Mouse (Mus musculus) frontal cortex, postnatal 36 days (tissue): ENCODE data around the gene Accs.

ENCODE experiments used
- DNase-seq, 2 experiments: peaks; one replicate each; pipeline ENCODE4 v3.0.0; 2022; ENCODE audit warnings: low spot score in 2 of 2

Gene Accs

GRCm38 (mm10) chr2:93858845-93859244 is 9.1 kb upstream of the Accs start:
- DNase-seq, result no peak

DNA sequence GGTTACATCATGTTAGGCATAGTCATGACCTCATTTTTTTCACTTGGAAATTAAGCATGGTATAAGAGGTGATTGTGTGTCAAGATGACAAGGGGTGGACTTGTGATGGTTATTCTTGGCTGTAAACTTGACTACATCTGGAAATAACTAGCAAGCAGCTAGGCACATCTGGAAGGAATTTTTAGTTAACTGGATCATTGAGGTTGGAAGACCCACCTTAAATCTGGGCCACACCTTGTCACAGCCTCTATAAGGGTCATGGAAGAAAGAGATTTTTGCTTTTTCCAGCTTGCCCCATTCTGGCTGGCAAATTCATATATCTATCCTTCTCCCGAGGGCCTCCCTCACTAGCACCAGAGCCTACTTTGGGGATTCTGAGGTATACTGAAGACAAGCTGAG is 1.6 kb upstream of the Accs start:
- no peak for DNase-seq

GRCm38 (mm10) chr2:93850317-93850944 is 688 bp upstream of the Accs start:
- no peak for DNase-seq

DNA sequence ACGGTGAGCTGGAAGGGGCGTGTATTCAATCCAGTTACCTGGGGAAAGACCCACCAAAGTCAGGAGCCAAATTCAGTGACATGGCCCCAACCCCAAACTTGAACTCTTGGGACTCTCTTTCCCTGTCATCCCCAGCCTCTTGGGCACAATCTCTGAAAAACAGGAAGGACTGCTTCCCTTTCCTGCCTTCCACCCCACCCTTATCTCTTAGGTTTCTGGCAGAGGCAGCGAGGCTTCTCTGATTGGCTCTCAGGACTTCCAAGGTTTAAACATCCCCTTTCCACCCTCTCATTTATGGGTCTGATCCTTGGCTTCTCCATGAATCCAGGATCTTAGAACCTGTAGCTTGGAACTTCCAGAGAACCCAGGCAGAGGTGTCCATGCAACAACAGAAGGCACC is 8.4 kb downstream of the Accs start:
- DNase-seq, result no peak

GRCm38 (mm10) chr2:93840109-93840508 is 9.6 kb downstream of the Accs start:
- no peak for DNase-seq

DNA sequence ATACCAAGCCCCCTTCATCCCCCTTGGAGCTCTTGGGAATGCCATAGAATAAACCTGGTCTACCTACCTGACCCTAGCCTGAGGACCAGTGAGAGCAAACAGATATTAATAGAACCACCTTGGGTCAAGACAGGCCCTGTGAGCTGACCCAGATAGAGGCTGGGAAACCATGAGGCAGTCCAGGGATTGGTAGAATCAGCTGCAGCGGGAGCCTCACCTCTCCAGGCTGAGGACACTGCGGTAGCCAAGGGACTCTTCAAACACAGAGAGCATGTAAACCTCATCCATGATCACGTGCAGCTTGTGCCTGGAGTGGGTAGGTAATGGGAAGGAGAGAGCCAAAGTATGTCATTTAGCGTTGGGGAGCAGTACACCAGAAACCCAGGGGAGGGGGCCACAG is 10.8 kb downstream of the Accs start:
- no peak for DNase-seq

DNA sequence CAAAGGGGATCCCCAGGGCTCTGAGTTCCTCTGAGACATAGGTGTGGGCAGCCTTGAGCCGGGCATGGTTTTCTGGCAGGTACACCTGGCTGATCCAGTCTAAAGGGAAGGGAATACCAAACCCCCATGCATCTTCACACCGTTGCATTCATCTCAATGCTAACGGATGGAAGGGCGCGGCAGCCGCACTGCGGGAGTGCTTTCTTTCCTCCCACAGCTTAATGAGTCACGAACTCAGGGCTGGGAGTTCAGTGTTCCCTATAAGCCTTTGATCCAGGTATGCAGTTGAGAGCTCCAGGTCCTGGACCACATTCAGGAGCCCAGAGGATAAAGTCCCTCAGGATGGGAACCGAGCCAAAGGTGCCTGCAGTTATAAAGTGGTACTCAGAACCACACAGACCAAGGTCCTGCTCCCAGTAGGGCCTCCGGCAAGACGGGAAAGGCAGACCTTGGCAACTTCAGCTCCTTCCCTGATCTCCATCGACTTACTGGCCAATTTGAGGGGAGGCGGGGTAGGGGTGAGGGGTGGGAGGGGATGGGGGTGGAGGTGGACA is 13.4 kb downstream of the Accs start:
- no peak for DNase-seq

DNA sequence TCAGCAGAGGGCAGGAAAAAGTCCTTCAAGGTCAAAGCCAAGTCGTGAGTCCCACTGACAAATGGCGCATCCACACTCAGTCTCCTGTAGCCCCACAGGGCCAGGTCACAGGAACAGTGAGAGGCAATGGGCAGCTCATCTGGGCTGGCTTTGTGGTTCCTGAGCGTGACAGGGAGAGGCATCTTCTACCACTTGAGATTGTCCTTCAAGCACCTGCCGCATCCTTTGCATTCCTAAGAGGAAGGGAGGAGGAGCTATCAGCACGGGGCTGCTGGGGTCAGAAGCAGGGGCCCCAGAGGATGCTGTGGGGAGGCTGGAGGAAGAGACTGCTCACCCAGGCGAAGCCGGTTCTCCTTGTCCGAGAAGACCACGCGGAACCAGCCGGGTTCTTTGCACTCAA is 14.1 kb downstream of the Accs start:
- DNase-seq, result no peak

GRCm38 (mm10) chr2:93823519-93823918 is 26.2 kb downstream of the Accs start:
- DNase-seq, result peak; percentile 42 to 73

DNA sequence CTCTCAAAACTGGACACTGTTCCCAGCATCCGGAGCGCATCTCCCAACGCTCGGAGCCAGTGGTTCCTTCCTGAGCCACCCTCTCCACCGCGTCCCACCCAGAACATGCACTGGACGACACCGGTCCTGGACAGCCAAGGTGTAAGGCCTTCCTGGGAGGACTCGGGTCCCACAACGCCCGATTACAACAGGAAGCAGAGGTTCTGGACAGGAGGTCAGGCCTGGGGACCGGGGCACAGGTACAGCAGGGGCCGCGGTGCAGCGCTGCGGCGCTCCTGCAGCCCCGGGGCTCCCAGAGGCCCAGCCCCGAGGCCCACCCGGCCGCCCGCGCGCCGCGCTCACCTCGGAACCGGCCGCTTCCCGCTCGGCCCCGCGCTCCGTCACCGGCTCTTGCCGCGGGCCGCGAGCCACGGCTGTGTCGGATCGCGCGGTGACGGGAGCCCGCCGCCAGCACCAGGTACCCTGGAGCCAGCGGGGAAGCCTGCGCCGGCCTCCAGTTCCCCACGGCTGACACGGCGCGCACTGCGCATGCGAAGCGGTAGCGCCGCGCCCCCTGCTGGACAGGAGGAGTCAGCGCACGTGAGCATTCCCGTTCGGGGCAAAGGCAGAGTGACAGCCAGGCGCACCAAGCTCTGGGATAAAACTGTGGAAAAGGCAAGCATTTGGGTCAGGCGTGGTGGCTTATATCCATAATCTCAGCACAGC is 27.5 kb downstream of the Accs start, which contains the start of gene Ext2:
TSS of gene Ext2 (minus strand) at position 524 of the 705 bp plus-strand sequence.
- DNase-seq, result peak; percentile 92 to 93

- no peak for DNase-seq
These were observed 32.0 kb downstream of the Accs start for GRCm38 (mm10) chr2:93817791-93818190.

GRCm38 (mm10) chr2:93813343-93813742 is 36.4 kb downstream of the Accs start:
- no peak for DNase-seq

DNA sequence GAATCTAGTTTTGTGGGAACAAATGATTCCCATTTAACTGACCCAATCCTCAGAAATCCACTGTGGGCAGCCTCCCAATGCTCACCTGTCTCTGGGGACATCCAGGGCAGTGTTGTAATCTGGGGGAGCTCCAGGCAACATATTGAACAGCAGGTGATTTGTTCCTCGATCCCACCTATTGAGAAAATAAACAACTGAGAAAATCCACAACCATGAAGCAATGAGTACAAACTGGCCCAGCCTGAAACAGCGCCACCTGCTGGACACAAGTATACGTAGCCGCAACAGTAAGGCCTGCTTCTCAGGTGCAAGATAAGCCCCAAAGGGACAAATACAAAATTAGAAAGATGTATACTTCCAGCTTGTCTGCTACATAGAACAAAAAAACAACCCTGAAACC is 37.9 kb downstream of the Accs start:
- peak; percentile 44 to 57 for DNase-seq

DNA sequence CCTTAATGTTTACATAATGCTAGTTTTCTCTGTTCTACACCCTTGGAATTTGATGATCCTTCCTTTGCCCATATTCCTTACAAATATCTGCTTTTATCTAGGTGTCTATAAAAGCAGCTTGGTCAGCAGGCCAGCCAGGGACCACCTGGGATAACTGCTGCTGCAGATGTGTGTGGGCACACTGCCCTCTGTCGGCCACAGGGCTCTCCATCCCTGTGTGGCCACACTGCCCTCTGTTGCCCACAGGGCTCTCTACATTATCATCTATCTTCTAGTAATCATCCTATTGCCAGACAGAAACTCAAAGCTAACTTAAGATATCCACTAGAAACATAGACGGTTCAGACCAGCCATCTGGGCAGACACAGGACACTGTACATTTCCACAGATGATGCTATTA is 39.8 kb downstream of the Accs start:
- DNase-seq, result no peak

DNA sequence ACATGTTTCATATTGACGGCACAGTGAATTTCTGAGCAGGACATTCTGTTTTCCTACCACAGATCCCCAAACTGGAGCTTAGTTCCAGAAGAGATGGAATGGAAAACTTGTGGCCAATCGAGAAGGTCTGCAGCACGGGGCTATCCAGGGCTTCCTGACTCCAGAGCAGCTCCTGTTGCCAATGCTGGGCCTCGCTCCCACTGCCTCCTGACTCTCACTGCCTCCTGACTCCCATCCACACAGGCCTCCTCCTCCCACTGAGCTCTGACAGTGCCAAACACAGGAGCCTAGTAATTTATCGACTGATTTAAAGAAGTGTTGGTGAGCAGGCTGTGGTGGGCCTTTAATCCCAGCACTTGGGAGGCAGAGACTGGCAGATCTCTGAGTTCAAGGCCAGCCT is 41.7 kb downstream of the Accs start:
- DNase-seq, result no peak

DNA sequence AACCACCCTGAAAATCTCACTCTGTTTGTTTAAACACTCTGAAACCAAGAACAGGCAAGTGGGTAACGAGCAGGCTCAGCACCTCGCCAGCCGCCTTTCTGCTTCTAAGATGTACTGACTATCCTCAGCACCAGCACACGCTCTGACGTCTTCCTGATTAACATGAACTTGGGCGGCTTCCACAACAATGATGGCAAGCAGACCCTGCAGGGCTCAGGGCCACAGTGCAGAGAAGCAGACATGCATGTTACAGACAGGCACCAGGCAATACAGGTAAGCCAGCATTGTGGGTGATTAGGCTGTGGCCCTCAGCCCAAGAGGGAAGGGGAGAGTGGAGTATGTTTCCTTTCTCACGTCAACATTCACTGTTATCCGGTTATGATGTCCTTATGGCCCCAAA is 42.3 kb downstream of the Accs start:
- no peak for DNase-seq

DNA sequence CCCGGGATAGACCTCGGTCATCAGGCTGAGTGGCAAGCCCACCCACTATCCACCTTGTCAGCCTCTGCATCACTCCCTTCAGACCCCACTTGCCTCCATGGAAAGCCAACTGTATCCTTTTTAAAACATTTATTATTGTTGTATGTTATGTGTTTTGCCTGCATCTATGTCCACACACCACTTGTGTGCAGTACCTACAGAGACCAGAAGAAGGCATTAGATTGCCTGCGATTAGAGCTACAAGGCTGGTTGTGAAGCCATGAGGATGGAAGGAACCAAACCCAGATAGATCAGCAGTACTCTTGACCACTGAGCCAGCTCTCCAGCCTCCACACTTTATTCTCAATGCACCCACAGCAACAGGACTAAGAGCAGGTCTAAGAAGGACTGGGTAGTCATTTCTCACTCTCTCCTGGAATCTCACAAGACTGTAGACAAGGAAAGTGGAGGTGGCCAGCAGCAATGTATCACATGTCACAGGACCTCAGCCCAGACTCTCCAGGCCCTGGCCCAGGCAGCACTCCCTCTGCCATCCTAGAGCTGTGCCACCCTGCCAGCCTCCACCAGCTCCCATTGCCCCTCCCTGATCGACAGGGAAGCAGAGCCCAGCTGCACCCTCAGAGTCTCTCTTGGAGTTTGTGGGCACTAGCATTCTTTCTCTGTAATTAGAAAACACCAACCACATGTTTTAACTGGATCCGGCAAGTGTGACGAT is 43.1 kb downstream of the Accs start:
- no peak for DNase-seq

DNA sequence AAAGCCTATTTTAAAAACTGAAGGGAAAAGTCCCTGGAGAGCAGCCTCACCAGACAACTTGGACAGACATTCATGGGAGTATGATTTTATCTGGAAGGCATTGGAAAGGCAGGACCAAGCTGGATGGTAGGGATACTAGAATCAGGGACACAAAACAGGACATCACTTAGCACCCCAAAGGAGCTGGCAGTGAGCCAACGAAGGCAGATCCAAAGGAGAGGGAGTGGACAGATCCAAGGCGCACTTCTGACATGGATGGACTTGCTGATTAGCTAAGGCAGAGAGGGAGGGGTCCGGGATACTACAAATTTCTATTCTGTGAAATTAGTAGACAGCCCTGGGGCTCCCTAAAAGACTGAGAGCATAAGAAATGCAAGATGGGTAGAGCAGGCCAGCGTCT is 44.2 kb downstream of the Accs start:
- DNase-seq, result no peak

GRCm38 (mm10) chr2:93805066-93805465 is 44.7 kb downstream of the Accs start:
- DNase-seq, result no peak

GRCm38 (mm10) chr2:93802947-93803346 is 46.8 kb downstream of the Accs start:
- no peak for DNase-seq

DNA sequence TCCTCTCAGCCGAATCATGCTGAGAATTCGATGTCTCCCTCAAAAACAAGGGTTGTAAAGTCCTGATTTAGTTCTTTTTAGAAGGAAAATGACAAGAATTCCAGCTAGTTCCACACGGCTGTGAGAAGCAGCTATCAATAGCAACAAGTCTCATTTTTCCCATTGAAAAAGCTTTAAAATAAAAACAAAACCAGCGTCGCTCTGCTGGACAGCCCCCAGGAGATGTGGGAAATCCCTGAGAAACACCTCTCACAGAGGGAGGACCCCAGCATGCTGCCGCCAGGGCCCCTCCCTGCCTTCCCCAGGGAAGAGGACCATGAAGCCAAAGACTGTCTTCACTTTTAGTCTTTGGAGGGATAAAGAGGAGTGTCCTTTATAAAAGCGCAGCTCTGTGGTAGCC is 48.6 kb downstream of the Accs start:
- DNase-seq, result no peak

DNA sequence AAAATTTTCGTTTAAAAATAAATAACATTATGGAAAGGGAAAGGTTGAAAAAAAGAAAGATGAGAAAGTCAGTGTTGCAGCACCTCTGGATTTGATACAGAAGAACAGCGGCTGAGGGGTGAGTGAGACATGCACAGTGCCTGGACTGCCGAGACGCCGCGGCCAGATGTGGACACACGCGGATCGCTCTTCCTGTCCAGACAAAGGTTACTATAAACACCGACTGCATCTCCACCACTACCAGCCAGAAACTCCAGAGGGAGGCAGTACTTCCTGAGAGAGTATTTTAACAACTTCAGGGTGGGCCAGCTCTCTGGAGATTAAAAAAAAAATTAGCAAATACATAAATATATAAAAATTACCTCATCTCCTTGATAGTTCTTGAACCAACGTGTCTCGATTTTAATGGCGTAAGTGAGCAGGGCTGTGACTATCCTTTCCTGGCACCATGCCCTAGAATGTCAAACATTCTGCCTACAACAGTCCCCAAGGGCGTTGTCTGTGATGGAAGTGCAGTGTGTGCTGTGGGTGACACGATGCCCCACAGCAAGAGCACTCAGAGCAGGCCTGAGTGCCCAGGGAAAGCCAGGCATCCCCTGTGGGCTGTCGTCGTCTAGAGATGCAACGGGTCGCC is 52.5 kb downstream of the Accs start:
- no peak for DNase-seq
